Mouse (Mus musculus) telencephalon, adult 2 months (tissue): Measurements from ENCODE around the gene Fis1.
"Not testable (repeated sequence)": the region's sequence is repeated elsewhere in the genome, so short reads cannot be mapped to it uniquely, and the experiment has no call there.

Experiments used
- DNase-seq: peaks from one replicate; pipeline ENCODE4 v3.0.0-alpha.2; 2011; ENCODE audit warnings: low read depth, low spot score

Fis1 gene

DNA sequence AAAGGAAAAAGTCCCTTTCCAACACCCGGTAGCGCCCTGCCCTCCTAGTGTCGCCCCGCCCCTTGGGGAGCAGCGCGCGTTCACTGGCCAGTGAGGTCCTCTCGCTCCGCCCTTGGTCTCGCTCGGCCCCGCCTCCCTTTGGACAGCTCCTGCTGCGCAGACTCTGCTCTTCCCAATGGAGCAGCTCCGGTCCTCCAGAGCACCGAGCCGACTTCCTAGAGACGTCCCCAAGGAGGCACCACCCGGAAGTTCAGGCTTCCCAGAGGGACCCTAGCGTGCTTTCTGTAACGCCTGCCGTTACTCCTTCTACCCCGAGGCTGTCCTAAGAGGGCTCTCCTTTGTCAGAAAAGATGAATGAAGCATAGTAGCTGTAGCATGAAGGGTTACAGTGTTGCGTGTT, at the start of gene Fis1:
Gene Fis1 (plus strand): TSS at position 261 of the 400 bp plus-strand sequence.
- DNase-seq = peak; percentile 97

DNA sequence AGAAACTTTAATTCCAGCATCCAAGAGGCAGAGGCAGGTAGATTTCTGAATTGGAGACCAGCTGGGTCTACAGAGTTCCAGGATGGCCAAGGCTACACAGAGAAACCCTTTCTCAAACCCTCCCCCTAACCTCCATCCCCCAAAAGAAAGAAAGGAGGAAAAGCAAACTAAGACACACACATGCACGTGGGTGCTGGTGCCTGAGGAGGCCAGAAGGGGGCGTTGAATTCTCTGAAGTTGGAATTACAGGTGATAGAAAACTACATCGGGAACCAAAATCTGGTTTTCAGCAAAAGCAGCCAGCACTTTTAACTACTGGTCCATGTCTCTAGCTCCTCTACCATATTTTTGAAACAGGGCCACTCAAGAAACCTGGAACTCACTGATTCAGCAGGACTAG, 48.5 kb upstream of the Fis1 start:
- DNase-seq = no peak

DNA sequence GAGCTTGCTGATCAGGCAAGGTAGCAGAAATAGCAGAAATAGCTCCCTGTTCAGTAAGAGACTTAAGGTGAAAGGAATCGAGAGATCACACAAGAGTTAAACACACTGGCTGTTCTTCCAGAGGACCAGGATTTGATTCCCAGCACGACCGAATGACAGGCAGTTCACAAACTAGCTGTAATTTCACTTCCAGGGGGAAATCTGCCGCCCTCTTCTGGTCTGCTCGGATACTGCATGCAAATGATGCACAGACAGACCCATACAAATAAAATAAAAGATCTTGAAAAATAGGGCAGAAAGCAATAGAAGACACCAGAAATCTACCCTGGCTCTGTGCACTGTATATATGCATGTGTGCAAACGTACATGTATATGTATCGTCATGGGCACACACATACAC, 47.4 kb upstream of the Fis1 start:
- DNase-seq = no peak

DNA sequence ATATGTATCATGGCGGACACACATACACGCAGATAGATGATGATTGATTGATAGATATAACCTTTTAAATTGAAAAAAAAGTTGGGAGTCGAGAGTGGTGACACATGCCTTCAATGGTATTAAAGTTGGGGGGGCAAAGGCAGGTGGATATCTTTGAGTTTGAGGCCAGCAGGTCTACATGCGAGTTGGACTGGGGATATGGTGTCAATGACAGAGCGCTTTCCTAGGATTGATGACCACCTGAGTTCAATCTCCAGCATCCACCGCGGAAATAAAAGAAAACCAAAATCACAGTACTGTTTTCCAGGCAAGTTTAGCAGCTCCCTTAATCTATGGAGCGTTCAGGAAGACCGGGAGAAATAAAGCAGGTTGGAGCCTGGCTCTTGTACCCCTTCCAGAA, 45.5 kb upstream of the Fis1 start:
- DNase-seq = no peak

DNA sequence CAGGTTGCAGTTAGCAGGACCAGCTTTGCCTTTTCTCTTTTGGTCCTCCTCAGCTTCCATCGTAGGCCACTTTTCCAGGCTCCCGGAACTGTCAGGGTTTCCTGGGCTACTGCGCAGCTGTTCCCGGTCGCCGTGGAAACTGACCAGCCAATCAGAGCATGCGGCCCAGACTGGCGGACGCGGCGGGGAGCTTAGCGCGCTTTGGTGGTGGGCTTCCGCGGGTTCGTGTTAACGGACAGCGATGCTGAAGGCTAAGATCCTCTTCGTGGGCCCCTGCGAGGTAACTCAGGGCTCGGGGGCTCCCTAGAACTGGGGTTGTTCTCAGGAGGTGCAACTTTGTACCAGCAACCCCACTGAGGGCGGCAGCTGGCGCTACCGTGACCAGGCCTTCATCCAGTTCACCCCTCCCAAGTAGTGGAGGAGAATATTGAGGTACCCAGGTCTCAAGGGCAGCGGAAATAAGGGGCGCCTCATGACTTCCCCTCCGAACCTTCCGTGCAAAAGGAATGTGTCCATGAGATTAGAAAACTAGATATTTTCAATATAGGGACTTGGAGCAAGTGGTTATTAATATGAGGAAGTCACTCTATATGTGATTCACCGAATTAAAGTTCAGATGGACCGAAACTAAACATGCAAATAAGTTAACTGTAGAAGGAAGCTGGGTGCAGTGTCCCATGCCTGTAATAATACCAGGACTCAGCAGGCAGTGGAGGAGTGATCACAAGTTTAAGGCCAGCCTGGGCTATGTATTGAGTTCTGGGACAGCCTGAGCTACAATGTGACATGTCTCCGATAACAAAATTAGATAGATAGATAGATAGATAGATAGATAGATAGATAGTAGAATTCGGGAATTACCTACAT, 44.9 kb upstream of the Fis1 start, which contains the start of gene Ift22:
Gene Ift22 (plus strand): TSS at position 160 of the 867 bp plus-strand sequence.
- peak; percentile 94 for DNase-seq

DNA sequence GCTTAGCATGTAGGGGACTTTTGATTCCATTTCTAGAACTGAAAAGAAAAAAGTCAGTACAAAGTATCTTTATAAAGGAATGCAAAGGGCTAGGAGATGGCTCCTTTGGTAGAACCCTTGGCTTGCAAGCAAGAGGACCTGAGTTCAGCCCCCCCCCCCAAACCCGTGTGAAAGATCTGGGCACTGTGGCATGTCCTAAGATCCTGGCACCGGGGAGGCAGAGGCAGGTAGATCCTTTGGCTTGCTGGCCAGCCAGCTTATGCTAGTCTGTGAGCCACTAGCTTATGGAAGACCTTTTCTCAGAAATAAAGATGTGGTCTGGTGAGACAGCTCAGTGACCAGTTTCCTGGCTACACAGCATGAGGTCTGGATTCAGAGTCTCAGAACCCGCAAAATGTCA, 38.9 kb upstream of the Fis1 start:
- no peak for DNase-seq

DNA sequence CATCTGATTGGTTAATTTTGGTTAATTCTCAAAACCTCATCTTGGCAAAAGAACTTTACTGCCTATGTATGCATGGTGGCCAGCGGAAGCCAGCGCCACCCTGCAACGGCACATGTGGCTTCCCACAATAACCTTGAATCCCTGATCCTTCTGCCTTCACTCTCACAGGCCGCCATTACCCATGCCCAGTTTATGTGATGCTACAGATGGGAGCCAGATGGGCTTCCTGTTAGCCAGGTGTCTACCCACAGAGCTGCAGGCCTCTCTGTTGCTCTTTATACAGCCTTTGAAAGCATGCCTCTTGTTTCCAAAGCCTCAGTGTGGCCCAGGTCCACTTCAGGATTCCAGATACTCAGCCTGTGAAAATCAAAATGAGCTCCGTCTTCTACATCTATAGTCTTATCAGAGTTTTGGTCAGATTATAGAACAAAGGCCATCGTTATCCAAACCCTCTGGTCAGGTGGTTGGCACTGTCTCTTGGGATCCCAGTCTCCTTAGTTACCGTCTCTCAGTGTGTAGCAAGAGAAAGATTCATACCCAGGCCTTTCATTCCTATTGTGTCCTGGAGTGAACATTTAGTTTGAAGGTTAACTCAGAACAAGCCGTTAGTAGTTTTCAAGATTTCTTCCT, 35.3 kb upstream of the Fis1 start:
- no peak for DNase-seq

DNA sequence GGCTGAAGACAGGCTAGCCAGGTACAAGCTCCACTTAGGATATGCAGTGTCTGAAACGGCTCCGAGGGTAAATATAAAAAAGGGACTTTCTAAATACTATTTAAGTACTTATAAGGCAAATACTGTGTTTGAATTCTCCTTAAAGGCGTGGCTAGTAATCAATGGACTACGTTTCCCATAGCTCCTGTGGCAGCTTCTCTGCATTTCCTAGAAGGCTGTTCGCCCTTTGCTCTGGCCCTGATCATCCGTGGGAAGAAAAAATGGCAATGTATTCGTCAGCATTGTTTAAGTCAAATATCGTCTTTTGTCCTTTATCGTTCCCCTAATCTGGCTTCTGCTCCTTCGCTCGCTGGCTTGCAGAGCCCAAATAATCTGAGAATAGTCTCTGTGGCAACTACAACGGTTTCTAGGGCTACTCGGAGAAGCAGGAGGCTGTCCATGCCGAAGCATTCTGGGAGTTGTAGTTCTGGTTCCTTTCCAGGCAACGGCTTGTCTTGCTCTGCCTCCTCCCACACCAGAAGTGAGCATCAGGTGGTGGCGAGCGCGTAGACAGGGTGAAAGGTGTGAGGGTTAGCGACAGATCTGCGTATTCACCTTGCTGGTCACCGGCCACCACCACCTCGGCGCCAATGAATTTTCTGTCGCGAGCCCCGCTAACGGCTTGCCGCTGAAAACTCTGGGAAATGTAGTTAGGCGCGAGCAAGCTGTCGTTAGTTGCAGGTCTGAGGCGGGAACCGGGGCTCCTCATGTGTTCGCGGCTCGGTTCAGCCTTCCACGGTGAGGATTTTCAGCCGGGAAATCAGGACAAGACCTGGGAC, 34.2 kb upstream of the Fis1 start:
- DNase-seq = peak; percentile 93

DNA sequence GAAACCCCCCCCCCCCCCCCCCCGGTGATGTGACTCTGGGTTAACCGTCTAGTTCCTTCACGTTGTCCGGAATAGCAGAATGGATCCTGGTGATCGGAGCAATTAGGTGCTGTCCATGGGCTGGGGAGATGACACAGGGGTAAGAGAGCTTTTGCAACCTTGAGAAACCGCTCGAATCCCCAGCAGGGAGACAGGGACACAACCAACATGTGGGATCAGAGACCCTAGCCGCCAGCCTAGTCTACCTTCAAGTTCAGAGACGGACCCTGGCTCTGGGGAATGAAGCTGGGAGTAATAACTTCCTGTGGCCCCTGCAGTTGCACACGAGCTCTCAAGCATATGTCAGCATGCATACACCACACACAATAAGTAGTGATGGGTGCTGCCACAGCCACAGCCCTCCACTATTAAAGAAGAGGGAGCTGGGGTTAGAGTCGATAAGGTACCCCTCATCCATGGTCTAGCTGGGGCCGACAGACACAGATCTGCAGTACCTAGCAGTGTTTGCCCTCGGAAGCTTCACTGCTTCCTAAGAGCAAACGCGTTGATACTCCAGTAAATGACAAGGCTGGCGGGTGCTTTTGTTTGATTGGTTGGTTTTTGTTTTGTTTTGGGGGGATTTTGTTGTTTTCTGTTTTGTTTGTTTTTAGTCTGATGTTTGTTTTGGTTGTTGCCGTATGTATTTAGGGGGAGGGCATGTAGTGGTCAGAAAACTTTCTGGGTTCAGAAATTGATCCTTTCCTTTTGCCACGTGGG, 33.4 kb upstream of the Fis1 start:
- no peak for DNase-seq

DNA sequence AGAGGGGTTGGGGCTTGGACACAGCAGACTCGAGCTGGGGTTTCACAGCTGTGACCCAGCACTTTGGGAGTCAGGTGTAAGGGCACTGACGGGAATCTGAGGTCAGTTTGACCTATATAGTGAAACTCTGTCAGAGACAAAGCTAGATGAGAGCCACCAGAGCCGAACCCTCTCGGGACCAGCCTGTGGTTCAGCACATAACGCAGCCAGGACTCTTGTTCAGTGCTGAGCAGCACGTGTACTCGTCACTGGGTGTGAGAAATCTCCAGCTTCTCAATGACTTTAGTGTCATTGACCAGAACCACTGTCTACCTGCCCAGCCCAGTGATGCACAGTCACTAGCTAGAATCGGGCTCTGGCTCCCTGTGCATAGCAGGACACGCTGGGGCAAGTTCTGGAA, 30.2 kb upstream of the Fis1 start:
- no peak for DNase-seq

DNA sequence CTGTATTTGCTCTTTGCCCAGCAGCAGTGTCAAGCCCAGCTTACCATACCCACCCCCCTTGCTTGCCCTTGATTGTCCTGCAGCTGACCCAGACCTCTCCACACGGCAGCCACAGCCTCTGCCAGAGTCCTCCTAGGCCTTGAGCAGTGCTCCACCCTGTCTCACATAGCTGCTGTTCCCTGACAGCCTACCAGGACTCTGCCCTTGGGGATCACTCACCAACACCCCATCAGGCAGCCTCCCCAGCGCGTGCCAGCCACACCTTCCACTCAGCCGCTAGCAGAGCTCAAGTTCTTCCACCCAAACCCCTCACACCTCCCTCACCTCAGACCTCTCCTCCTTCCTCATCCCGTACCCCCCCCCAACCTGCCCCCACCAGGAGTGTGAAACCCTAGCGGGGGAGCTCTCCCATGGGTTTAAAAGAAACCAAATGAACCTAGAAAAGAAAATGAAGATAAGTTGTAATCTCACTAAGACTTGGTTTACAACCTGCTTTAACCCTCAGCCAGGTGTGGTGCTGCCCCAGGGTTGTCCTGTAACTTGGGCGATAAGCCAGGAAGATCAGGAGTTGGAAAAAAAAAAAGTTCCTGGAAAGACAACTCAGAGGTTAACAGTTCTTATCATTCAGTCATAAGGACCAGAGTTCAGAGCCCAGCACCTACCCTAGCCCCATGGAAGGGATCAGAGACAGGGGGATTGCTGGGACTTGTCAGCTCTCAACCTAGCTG, 29.2 kb upstream of the Fis1 start:
- DNase-seq = no peak

DNA sequence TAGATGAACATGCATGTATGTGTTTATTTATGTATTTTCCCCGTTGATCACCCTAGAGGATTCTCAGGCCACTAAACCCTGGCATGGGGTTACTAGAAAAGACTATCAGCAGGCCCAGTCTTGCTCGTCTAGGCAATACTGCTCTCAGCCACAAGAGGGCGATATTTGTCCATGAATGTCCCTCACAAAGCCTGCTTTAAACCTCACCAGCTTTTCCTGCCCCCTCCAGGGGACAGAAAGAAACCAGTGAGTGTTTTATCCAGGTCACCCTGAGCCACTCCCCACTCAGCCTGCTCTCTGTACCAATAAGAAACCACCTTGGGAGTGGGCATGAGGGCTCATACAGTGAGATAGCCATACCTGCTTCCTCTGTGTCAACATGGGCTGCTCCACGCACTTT, 24.0 kb upstream of the Fis1 start:
- DNase-seq = peak; percentile 69

DNA sequence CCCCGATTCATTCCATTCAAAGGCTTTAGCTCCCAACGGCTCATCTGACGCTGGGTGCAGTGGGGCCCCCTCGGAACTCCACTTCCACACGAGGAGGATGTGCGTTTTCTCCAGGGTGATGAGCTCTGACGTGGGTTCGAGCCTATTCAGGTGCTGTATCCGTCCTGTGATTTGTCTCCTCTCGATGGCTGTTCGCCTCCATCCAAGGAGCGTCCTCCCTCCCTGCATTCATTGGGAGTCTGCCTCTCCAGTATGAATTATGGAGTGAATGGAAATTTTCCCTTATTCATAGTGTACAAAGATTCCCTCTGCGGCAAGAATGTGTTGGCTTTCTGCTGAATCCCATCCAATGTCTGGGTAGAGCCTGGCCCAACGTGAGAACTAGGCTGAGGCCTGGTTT, 21.2 kb upstream of the Fis1 start:
- DNase-seq = peak; percentile 21

DNA sequence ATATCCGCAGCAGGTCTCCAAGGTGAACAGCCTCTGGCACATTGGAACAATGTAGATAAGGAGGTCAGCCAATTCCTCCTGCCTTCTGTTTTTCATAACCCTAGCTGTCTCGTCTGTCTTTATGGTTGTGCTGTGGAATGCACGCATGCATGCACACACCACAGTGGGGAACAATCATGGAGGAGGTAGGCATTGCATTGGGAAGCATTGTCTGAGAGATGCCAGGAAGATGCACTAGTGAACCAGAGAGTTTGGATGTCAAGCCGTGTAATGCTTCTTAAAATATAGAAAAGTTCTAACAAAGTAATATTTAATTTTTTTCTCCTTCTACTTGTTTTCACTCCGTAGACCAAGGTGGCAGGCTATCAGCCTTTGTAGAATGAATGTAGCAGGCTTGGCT, 20.1 kb upstream of the Fis1 start:
- no peak for DNase-seq

DNA sequence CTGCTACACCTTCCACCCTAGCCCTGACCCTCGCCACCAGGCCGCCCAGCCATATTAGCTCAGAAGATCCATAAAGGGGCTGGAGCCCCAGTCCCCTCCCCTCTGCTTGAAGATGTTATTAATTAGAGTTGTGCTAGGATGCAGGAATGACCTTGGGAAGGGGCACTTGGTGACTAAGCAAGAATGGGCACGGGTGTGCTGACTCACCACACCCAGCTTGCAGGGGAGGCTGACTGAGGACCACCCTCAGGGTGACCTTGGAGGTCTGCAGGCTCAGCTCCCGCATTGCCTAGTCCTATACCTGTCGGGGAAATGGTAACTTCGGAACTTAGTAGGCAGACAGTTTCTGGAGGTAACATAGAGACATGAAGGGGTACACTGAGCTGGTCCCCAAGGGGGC, 19.1 kb upstream of the Fis1 start:
- DNase-seq = no peak

DNA sequence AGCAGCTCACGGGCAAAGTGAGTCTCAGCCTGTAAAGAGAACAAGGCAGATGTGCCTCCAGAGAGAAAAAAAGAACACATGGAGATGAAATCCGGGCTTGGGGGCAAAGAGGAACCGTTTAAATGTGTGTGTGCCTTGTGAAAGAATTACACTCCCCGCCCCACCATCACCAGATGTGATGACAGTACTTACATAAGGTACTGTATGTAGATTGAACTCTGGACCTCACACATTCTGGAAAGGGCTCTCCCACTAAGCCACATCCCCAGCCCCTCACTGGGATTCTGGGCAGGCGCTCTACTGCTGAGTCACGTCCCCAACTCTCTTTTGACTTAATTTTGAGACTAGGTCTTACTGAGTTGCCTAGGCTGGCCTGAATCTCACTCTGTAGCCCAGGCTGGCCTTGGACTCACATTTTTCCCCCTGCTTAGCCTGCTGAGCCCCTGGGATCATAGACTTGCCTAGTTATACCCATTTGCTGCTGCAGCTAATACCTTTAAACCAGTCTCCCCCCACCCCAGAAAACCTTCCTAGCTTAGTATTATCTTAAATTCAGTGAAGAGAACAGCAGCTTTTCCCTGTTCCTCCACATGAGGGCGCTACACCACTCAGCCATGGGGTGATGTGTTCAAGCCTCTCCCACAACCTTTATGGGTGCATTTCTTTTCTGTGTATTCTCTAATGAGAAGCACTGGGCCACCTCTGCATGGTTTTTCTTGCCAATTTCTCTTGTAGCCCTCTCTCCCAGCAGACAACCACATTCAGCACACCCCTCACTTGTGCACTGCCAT, 17.0 kb upstream of the Fis1 start:
- no peak for DNase-seq

DNA sequence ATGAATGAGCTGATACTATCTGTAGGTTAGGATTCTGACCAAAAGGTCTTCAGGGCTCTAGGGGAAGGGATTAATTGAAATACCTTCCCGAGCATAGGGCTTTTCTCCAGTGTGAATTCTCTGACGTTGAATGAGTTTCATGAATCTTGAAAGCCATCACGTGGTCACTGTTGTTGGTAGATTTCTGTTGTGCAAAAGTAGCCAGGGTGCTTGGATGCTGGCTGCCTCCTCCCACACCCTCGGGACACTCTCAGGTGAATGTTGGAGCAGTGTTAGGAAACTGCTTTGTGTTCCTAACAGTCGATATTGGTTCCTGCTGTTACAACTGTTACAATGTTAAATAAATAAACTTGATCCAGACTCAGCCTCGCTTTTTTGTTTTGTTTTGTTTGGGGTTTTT, 16.3 kb upstream of the Fis1 start:
- no peak for DNase-seq

DNA sequence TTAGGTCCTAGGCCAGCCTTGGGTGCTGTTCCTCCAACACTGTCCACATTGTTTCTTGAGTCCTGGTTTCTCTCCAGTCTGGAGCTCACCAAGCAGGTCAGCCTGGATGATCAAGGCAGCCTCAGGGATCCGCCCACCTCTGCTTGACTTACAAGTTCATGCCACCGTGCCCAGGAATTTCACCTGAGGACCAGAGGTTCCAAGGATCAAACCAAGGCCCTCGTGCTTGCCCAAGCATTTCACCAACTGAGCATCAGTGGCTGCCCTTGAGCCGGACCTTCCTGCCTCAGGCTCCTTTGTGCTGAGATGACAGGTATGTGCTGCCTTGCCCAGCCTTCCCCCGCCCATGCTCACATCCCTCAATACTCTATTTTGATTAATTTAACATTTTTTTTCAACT, 15.5 kb upstream of the Fis1 start:
- no peak for DNase-seq

DNA sequence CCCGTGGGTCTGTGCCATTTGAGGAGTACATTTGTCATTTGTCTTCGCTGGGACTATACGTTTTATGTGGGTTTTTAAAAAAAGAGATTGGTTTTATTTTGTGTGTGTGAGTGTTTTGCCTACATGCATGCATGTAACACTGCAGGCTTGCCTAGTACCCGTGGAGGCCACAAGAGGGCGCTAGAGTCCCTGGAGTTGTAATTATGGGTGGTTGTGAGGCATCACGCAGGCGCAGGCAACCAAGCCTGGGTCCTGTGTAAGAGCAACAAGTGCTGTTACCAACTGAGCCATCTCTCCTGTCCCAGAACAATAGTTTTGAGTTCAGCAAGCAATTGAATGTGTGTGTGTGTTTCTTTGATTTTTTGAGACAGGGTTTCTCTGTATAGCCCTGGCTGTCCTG, 13.8 kb upstream of the Fis1 start:
- DNase-seq = no peak

DNA sequence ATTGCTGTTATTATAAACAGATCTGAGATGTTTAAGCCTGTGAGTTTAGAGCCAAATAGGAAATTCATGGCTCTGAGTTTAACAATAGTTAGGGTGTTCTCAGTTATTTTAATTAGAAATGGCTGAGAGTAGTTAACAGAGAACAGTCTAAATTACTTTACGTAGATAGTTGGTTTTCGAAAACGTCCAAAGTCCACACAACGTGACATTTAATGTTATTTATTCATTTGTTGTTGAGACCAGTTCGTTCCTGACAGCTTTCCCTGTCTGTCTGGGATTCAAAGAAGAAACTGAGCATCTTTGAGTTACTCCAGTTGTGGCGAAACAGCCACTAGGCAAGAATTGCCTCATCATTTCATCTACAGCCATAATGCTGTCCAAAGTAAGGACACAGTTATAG, 13.0 kb upstream of the Fis1 start:
- not testable (repeated sequence) for DNase-seq
